Mouse (Mus musculus): ENCODE measurements around the gene Sorbs2.

DNA sequence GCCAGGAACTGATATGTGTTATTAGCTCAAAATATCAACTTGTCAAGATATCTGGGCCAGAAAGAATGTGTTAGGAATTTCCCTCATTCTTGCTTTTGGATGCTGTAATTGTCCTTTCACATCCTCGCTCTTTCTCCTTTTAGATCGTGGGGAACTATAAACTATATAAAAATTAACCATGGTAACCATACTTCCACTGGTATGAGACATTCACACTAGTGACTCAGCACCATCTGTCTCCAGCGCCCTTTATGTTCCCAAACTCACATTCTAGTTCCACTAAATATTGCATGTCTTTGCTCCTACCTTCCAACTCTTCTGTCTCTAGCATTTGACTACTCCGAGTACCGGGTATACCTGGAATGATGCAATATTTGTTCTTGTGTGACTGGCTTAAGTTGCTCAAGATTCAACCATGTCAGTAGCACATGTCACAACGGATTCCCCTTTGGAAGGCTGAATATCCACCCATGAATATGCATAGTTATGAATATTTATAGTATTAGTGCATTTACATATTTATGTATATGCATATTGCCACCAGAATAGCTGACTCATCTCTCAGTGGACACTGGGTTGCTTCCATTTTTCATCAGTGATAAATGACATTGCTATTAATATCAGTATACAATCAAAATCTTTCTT is 51.7 kb downstream of the Sorbs2 start:
- TF ChIP-seq CTCF (IDR thresholded peaks at IDR 0.05; ENCODE audit: low read depth) = no peak
- TF ChIP-seq EP300 (IDR thresholded peaks at IDR 0.05; ENCODE audit: low read depth) = no peak
